Mouse (Mus musculus) liver, embryonic 14.5 days (tissue): ENCODE results near the gene Myof. TPM values are rescaled to one million over a fixed set of nuclear protein-coding genes. Genes with fewer than 3 reads are reported as not detected.

Source experiments
- ATAC-seq: fragments of 200-750 bp; cut with Nextera tagmentation; 2 replicates; pipeline ENCODE4 v1.8.0; 2017; ENCODE audit warnings: moderate number of reproducible peaks, mild to moderate bottlenecking, moderate library complexity; ENCODE audit not compliant: insufficient read depth
- DNase-seq, 3 experiments: peaks; one replicate each; pipeline ENCODE4 v3.0.0-alpha.2; 2012 to 2013; ENCODE audit warnings: low read depth in 3 of 3, low spot score in 3 of 3
- H3K27ac ChIP-seq: fragments of 300-500 bp; sonication (generic); 2 replicates; pipeline ENCODE4 v1.5.1; 2014; ENCODE audit warnings: moderate library complexity, mild to moderate bottlenecking, control low read depth, inconsistent platforms
- H3K27me3 ChIP-seq: fragments of 300-500 bp; sonication (generic); 2 replicates; pipeline ENCODE4 v1.6.1; 2014; ENCODE audit warnings: mild to moderate bottlenecking, low read length, moderate library complexity; ENCODE audit not compliant: control insufficient read depth, insufficient read depth
- H3K36me3 ChIP-seq: fragments of 300-500 bp; sonication (generic); replicated peaks from 2 replicates; pipeline ENCODE4 v1.6.1; 2014; ENCODE audit warnings: low read depth; ENCODE audit not compliant: control insufficient read depth, insufficient read depth
- H3K4me1 ChIP-seq, 2 experiments: fragments of 200-500 bp in 1 of 2; fragments of 300-500 bp in 1 of 2; sonication (generic) in 1 of 2; replicated peaks; 2 replicates each; pipeline ENCODE4 v1.6.1; 2012 to 2014; ENCODE audit warnings: antibody characterized with exemption in 1 of 2, inconsistent platforms in 1 of 2, low read length in 1 of 2; ENCODE audit not compliant: control insufficient read depth in 2 of 2, insufficient read depth in 2 of 2
- H3K4me2 ChIP-seq: fragments of 300-500 bp; sonication (generic); 2 replicates; pipeline ENCODE4 v1.6.1; 2014; ENCODE audit warnings: low read depth, mild to moderate bottlenecking, control low read depth, moderate library complexity
- H3K4me3 ChIP-seq, 2 experiments: fragments of 200-500 bp in 1 of 2; fragments of 300-500 bp in 1 of 2; sonication (generic) in 1 of 2; 2 replicates each; pipeline ENCODE4 v1.5.1; 2012 to 2014; ENCODE audit warnings: low read depth in 2 of 2, low read length in 2 of 2, mild to moderate bottlenecking in 2 of 2, control low read depth in 1 of 2, inconsistent platforms in 1 of 2, moderate library complexity in 1 of 2; ENCODE audit not compliant: insufficient read depth in 1 of 2
- H3K9ac ChIP-seq: fragments of 300-500 bp; sonication (generic); replicated peaks from 2 replicates; pipeline ENCODE4 v1.6.1; 2014; ENCODE audit warnings: mild to moderate bottlenecking, control low read depth, moderate library complexity
- H3K9me3 ChIP-seq: fragments of 300-500 bp; sonication (generic); 2 replicates; pipeline ENCODE4 v1.6.1; 2016; ENCODE audit warnings: low read length, mixed read lengths; ENCODE audit not compliant: control insufficient read depth
- CTCF ChIP-seq: IDR thresholded peaks from 2 replicates; pipeline ENCODE4 v1.5.1; 2016; ENCODE audit warnings: antibody characterized with exemption, low read depth, control low read depth
- EP300 ChIP-seq: IDR thresholded peaks from 2 replicates; pipeline ENCODE4 v1.6.1; 2016; ENCODE audit warnings: antibody characterized with exemption, low read depth
- WGBS: fragments of 180-500 bp; shearing (Covaris S2); extraction: QIAGEN DNeasy Blood & Tissue Kit; methylation state at CpG from one replicate; pipeline ENCODE4 v1.1.7; 2014; ENCODE audit not compliant: insufficient replicate concordance; 5-methylcytosine and 5-hydroxymethylcytosine counted together
- polyA plus RNA-seq, 2 experiments: library from polyadenylated mRNA; depleted of rRNA in 1 of 2; stranded (reverse) in 1 of 2; unstranded in 1 of 2; fragments of >200 nt; fragmentation: Nextera tagmentation in 1 of 2; extraction: Ambion mirVana in 1 of 2; gene quantifications; 2 replicates each; pipeline versions ENCODE4 v1.2.1 to v1.2.3; 2012 to 2014

Myof gene
- polyA plus RNA-seq, 2 experiments, result 1.3 to 2.0 TPM

- no peak overlapping the region for H3K27ac ChIP-seq
- ATAC-seq, result no peak
- no peak overlapping the region for H3K4me2 ChIP-seq
- H3K4me3 ChIP-seq, result no peak overlapping the region
- no peaks in the 10 kb centered on the region for H3K36me3 ChIP-seq
- no peaks in the 10 kb centered on the region for H3K27me3 ChIP-seq
- no peak overlapping the region for H3K9ac ChIP-seq
- no peaks in the 10 kb centered on the region for H3K9me3 ChIP-seq
- DNase-seq, result no peak
- 29% methylated on average over 1 of the region's 1 CpGs for WGBS
- H3K4me1 ChIP-seq, result 0 out of 4 replicates have a peak, but pooled peaks cover 0 to 2% of the 10 kb centered on the region in 2 experiments
- TF ChIP-seq EP300 (no peak), CTCF (no peak)
Measured at GRCm38 (mm10) chr19:38011379-38011778, 32.0 kb downstream of the Myof start.

DNA sequence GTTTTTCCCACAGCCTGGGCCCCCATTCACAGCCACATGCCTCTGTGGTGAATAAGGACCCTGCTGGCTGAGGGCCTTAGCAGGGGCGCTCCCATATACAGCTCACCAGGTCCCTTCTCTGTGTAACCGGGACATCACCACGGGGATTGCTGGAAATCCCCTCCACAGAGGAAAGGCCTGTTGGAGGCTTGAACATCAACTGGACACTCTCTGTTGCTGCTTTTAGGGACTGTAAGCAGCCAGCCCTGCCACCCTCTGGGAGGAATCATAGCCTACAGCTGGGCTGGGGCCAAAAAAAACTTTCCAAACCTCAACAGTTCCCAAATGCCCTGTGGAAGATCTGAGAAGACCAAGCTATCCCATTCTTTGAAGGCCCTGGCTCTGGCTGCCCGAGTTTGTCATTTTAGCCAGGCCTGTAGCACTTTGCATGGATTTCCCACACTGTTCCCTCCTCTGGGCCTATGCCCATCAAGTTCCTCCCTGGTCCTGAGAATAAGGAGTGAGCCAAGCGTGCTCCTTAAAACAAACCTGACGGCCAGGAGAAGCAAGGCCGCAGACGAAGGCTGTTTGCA lies 38.5 kb downstream of the Myof start:
- Histone ChIP-seq H3K27me3 (no peaks in the 10 kb centered on the region), H3K9me3 (no peaks in the 10 kb centered on the region), H3K27ac (no peak overlapping the region), H3K4me1 (peaks cover 0 to 2% of the 10 kb centered on the region in 2 experiments; a peak in 2 of 4 replicates), H3K9ac (no peak overlapping the region), H3K4me2 (no peak overlapping the region), H3K4me3 (no peak overlapping the region), H3K36me3 (no peaks in the 10 kb centered on the region)
- TF ChIP-seq CTCF (no peak), EP300 (no peak)
- 72% methylated on average over 8 of the region's 8 CpGs for WGBS
- no peak for ATAC-seq
- no peak for DNase-seq

DNA sequence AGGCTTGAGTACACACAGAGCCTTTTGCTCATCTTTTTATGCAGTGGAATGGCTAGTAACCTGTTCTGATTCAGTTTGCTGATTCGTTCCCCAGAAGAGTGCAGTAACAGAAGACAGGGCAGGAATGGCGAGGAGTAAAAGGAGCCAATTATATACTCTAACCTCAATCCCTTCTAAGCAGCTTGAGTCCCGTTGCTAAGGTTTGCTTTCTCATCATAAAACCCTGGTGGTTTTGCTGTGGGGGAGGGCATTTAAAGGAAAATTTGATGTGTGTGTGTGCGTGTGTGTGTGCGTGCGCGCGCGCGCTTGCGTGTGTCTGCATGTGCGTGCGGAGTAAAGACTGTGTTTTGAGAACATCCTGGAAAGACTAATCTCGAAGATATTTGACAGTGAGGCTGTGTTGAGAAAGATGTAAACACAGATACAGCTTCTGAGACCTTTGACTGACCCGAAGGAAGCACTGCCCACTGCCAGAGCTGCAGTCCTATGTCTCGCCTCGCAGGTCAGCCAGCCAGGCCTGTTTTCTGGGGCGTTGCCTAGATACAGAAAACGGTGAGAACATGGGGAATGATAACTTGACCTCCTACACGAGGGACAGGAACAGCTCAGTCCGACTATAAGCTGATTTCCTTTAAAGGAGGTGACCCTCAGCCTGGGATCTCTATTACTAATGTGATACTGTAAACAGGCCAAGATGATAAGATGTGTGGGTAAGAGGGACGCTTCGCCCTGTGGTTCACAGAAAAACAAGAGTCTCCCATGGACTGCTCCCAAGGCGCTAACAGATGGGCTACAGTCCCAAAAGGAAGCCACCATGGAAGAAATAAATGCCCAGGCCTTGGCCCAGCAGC lies 39.5 kb downstream of the Myof start:
- Histone ChIP-seq H3K36me3 (no peaks in the 10 kb centered on the region), H3K9me3 (no peaks in the 10 kb centered on the region), H3K4me2 (no peak overlapping the region), H3K4me1 (peaks cover 0 to 2% of the 10 kb centered on the region in 2 experiments; a peak in 2 of 4 replicates), H3K27me3 (no peaks in the 10 kb centered on the region), H3K9ac (no peak overlapping the region), H3K27ac (no peak overlapping the region), H3K4me3 (no peak overlapping the region)
- TF ChIP-seq CTCF (no peak), EP300 (no peak)
- whole genome bisulfite sequencing, result 65% methylated on average over 24 of the region's 24 CpGs
- ATAC-seq, result no peak
- DNase-seq, result no peak

DNA sequence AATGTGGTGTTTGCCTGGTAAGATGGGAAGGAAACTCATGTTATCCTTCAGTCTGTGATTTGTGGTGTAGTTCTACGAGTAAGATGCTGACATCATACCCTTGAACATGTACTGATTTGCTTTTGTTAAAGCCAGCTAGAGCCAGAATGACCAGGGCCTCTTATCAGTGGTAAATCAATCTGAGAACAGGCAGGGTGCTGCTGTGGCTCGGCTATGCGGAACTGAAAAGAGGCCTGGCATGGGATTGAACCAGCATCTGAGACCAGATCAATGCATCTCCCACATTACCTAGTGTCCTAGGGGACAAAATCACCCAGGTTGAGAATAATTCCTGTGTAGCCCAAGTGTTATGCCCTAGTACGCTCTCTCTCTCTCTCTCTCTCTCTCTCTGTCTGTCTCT lies 40.6 kb downstream of the Myof start:
- DNase-seq (no peak), ATAC-seq (no peak)
- 58% methylated on average over 4 of the region's 4 CpGs for WGBS
- TF ChIP-seq EP300 (no peak), CTCF (no peak)
- Histone ChIP-seq H3K36me3 (no peaks in the 10 kb centered on the region), H3K4me1 (no peaks in the 10 kb centered on the region; a peak in 2 of 4 replicates), H3K27me3 (no peaks in the 10 kb centered on the region), H3K9me3 (no peaks in the 10 kb centered on the region), H3K4me2 (no peak overlapping the region), H3K4me3 (no peak overlapping the region), H3K9ac (no peak overlapping the region), H3K27ac (no peak overlapping the region)

GRCm38 (mm10) chr19:38000990-38001389 lies 42.4 kb downstream of the Myof start:
- no peak overlapping the region for H3K9ac ChIP-seq
- TF ChIP-seq CTCF (no peak), EP300 (no peak)
- H3K27ac ChIP-seq, result no peak overlapping the region
- H3K36me3 ChIP-seq, result no peaks in the 10 kb centered on the region
- DNase-seq, result no peak
- ATAC-seq, result no peak
- WGBS, result 74% methylated on average over 4 of the region's 4 CpGs
- H3K4me1 ChIP-seq, result no peaks in the 10 kb centered on the region; a peak in 2 of 4 replicates
- H3K4me2 ChIP-seq, result no peak overlapping the region
- H3K27me3 ChIP-seq, result no peaks in the 10 kb centered on the region
- H3K9me3 ChIP-seq, result no peaks in the 10 kb centered on the region
- H3K4me3 ChIP-seq, result no peak overlapping the region
